Mouse (Mus musculus) liver, embryonic 14.5 days (tissue): ENCODE measurements around the gene Mocs1.

Source experiments
- CTCF ChIP-seq: IDR thresholded peaks from 2 replicates; pipeline ENCODE4 v1.5.1; 2016; ENCODE audit warnings: antibody characterized with exemption, low read depth, control low read depth
- EP300 ChIP-seq: IDR thresholded peaks from 2 replicates; pipeline ENCODE4 v1.6.1; 2016; ENCODE audit warnings: antibody characterized with exemption, low read depth

DNA sequence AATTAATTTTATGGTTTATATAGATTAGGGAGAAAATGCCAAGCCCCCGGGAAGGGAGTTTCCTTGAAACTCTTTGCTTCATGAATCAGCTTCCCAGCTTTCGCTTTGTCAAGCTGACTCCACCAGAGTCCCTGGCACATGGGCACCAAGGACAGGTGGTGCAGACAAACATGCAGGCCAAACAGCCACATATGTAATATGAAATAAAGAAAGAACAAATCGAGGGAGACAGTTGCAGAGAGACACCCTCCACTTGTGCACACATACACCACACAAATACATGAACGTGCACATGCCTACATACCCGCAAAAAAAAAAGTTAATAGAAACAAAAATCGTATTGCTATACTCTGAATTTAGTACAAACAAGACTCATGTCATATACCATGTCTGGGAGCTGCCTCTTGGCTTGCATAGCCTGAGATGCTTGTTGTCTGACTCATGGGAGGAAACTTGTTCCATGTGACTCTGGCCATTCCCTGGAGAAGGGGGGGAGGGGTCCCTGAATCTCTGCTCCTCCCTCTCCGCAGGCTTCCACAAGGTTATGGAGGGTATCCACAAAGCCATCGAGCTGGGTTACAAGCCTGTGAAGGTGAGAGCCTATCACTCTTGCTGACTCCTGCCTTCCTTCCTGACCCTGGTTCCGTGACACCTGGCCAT, 20.5 kb downstream of the Mocs1 start:
- TF ChIP-seq CTCF (no peak), EP300 (no peak)
